Mouse (Mus musculus) olfactory bulb, adult 2 months (tissue): ENCODE measurements around the gene Phgr1.

ENCODE experiments used
- CTCF ChIP-seq: fragments of 200-500 bp; IDR thresholded peaks from 2 replicates; pipeline ENCODE4 v1.5.1; 2012; ENCODE audit warnings: low read depth, mild to moderate bottlenecking, low read length, moderate library complexity; ENCODE audit not compliant: insufficient read depth
- POLR2A ChIP-seq: fragments of 200-500 bp; IDR thresholded peaks from 2 replicates; pipeline ENCODE4 v1.6.1; 2012; ENCODE audit warnings: mild to moderate bottlenecking, low read depth, low read length, moderate library complexity; ENCODE audit not compliant: insufficient read depth

DNA sequence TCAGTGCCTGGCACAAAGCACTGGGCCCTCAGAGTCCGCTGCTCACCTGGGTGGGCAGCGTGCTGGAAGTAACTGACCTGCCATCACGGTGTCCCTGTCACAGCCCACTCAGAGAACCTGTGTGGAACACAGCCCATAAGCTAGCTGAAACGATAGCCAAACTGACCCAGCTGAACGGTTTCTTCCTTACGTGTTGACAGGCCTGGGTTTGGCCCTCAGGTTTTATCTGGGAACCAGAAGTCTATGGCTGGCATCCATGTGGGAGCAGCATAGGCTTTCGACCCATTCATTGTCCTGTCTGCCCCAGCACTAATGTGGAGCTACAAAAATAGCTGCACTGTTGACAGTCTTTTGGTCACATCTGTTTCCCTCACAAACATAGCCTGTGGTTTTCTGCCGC is 22.1 kb upstream of the Phgr1 start:
- TF ChIP-seq POLR2A (no peak), CTCF (no peak)
